Mouse (Mus musculus): ENCODE results near the gene Setd3. TPM values are rescaled to one million over a fixed set of nuclear protein-coding genes. Genes with fewer than 3 reads are reported as not detected.

Setd3 gene
- polyA plus RNA-seq, 1 experiment from 2014 or later: 72.6 TPM

DNA sequence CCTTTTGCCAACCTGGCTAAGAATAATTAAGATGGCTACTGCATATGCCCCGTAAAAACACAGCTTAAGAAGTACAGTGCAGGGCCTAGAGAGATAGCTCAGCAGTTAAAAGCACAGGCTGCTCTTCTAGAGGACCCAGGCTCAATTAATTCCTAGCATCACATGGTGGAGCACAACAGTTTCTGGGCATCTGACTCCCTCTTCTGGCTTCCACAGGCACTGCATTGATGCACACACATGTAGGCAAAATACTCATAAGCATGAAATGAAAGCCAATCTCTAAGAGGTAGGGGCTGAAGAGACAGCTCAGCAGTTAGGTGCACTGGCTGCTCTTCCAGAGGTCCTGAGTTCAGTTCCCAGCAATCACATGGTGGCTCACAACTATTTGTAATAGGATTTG, 17.1 kb downstream of the Setd3 start:
- no peaks in the 10 kb centered on the region for H3K27me3 ChIP-seq (ENCODE audit: insufficient read depth, poor library complexity, severe bottlenecking)
- H3K27ac ChIP-seq: no peak overlapping the region
- peaks cover 53% of the 10 kb centered on the region for H3K36me3 ChIP-seq
- H3K4me1 ChIP-seq: 0 out of 2 replicates have a peak, but pooled peaks cover 2% of the 10 kb centered on the region
- no peak for DNase-seq (ENCODE audit: low spot score)
- H3K9me3 ChIP-seq: no peaks in the 10 kb centered on the region
- H3K4me3 ChIP-seq: no peak overlapping the region
- WGBS: 88% methylated on average over 1 of the region's 1 CpGs

DNA sequence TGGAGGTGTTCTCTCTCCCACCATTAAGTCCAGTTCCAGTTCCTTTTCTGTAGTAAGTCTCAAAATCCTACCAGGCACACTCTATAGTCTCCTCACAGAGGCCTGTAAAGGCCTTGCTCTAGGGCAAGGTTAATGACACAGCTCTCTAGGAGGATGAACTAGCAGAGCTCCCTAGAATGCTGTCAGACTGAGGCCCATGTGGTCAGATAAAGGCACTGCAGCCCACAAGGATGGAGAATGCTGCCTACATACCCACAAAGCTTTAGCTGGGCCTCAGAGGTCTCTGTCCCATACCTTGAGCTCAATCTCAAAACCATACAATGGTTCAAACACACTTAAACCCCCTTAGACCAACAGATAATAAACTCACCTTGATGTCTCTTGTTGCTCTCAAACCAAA, 19.3 kb downstream of the Setd3 start:
- H3K27ac ChIP-seq: no peak overlapping the region
- no peaks in the 10 kb centered on the region for H3K9me3 ChIP-seq
- no peak for DNase-seq (ENCODE audit: low spot score)
- no peaks in the 10 kb centered on the region for H3K27me3 ChIP-seq (ENCODE audit: insufficient read depth, poor library complexity, severe bottlenecking)
- H3K4me3 ChIP-seq: no peak overlapping the region
- H3K4me1 ChIP-seq: no peaks in the 10 kb centered on the region
- peaks cover 66% of the 10 kb centered on the region for H3K36me3 ChIP-seq

DNA sequence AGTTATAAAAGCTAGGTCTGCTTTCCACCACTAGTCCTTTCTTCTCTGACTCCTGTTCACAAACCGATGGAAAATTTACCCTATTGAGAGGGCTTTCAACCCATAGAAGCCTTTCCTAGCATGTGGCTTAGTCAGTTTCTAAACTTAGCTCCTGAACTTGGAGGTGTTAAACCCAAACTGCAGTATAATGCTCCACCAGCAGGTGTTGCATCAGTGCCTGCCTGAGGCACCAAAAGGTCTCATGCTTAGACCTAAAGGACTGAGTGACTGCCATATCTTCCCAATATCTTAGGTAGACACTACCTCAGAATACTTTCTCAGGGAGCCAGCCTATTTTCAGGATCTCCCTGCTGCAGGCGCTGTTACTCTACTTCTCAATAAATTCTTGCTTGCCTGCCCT, 26.4 kb downstream of the Setd3 start:
- WGBS: 94% methylated on average over 2 of the region's 2 CpGs
- H3K36me3 ChIP-seq: peaks cover 61% of the 10 kb centered on the region
- no peak for DNase-seq (ENCODE audit: low spot score)

DNA sequence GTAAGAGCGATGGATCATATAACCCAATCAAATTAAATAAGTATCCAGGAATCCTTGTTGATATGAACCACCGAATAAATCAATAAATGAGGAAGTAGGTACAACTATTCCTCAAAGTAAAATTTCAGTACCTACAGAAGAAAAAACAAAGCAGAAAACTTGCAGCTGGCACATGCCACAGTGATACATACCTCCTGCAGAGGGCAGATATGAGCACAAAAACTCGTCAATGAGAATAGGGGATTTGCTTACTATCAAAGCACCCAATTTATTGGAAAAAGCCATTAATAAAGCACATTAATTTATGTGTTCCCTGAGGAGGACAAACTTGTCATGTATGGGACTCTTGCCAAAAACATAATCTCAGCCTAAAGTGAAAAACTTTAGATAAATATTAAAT, 29.4 kb downstream of the Setd3 start:
- Histone ChIP-seq H3K4me1 (peaks cover 9% of the 10 kb centered on the region), H3K27me3 (ENCODE audit: insufficient read depth, poor library complexity, severe bottlenecking) (no peaks in the 10 kb centered on the region), H3K27ac (no peak overlapping the region), H3K36me3 (peaks cover 55% of the 10 kb centered on the region), H3K9me3 (no peaks in the 10 kb centered on the region), H3K4me3 (no peak overlapping the region)
- no peak for DNase-seq (ENCODE audit: low spot score)
- WGBS: 80% methylated on average over 3 of the region's 3 CpGs

More for the DNA sequence above, 26.4 kb downstream of the Setd3 start:
- Histone ChIP-seq H3K4me3 (no peak overlapping the region), H3K27ac (no peak overlapping the region), H3K4me1 (peaks cover 9% of the 10 kb centered on the region), H3K27me3 (ENCODE audit: insufficient read depth, poor library complexity, severe bottlenecking) (no peaks in the 10 kb centered on the region), H3K9me3 (no peaks in the 10 kb centered on the region)

DNA sequence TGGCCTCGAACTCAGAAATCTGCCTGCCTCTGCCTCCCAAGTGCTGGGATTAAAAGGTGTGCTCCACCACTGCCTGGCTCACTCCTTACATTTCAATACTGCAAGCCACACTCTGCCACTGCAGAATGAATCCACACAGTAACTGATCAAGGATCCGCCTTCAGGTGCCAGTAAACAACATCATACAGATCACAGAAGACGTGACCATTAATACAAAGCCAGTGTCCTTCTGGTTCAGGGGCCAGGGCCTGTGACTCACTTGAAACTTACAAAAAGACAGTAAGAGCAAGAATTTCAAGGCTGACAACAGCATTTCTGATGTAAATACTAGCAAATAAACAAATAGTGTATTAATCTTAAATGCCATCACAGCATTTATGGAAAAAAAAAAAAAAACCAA, 33.9 kb downstream of the Setd3 start:
- DNase-seq (ENCODE audit: low spot score): peak; percentile 58
- H3K36me3 ChIP-seq: peaks cover 34% of the 10 kb centered on the region
- H3K4me3 ChIP-seq: no peak overlapping the region
- 87% methylated on average over 3 of the region's 3 CpGs for WGBS
- H3K9me3 ChIP-seq: no peaks in the 10 kb centered on the region
- H3K27me3 ChIP-seq (ENCODE audit: insufficient read depth, poor library complexity, severe bottlenecking): no peaks in the 10 kb centered on the region
- peaks cover 9% of the 10 kb centered on the region for H3K4me1 ChIP-seq
- no peak overlapping the region for H3K27ac ChIP-seq

DNA sequence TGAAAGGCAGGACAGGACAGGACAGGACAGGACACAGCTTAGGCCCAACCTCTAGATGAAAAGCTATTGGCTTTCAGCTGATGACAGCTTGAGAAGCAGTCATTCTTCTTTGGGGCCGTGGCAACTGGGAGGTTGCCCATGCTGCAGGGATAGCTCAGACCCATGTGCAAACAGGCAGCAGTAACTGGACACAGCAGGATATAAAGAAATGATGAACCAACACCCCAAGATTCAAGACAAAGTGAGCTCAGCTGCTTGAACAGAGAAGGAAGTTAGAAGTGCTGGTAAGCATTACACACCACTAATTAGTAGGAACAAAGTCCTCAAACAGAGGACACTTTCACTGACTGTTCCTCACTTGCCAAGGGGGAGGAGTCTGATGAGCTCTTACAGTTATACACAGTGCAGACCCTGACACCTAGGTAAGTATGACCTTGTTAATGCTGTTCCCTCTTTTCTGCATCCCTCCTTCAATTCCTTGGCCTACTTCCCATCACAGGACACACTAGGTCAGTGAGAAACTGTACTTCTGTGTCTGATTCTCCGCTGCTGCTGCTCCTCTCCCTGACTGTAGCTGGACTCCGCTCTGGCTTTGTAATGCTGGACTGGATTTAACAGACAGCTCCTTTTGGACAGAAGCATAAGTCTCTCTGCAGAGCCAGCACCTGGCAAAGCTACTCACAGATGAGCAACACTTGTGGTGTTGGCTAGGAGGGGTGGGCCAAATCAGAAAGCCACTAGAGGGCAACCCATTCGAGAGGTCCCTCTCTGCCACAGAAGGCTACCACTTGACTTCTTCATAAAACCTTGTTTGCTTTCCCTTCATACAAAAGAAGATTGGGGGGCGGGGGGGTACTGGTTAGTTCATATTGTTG, 35.3 kb downstream of the Setd3 start:
- WGBS: 82% methylated on average over 5 of the region's 5 CpGs
- H3K36me3 ChIP-seq: peaks cover 33% of the 10 kb centered on the region

DNA sequence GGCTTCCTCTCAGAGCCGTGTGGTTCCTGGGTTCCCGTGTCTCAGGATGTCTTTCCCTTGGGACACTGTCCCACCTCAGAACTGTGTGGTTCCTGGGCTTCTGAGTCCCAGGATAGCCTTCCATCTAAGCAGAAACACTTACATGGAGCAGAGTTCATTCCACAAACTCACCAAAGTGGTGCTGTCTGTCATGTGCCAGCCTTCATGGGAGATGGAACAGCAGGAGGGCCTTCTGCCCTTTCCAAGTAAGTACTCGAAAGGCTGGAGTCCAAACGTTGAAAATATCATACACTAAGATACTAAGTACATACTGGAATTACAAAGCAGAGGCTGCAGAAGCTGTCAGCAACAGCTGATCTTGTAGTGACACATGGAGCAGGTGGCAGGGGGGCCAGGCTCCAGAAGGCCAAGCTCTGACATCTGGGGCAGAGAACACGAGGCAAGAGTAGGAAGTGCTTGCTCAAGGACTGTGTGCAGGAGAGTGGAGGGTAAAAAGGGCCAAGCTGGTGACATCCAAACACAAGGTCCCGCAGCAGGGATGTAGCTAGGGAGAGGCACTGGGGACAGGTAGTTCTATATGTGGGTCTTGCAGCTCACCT, 43.4 kb downstream of the Setd3 start:
- WGBS: 86% methylated on average over 6 of the region's 6 CpGs
- H3K36me3 ChIP-seq: peaks cover 45% of the 10 kb centered on the region
- no peak overlapping the region for H3K4me3 ChIP-seq
- H3K4me1 ChIP-seq: 0 out of 2 replicates have a peak, but pooled peaks cover 3% of the 10 kb centered on the region
- DNase-seq (ENCODE audit: low spot score): no peak
- H3K9me3 ChIP-seq: no peaks in the 10 kb centered on the region
- H3K27me3 ChIP-seq (ENCODE audit: insufficient read depth, poor library complexity, severe bottlenecking): no peaks in the 10 kb centered on the region
- no peak overlapping the region for H3K27ac ChIP-seq

More for the DNA sequence above, 35.3 kb downstream of the Setd3 start:
- no peaks in the 10 kb centered on the region for H3K9me3 ChIP-seq
- no peak overlapping the region for H3K4me3 ChIP-seq
- no peak overlapping the region for H3K27ac ChIP-seq
- DNase-seq (ENCODE audit: low spot score): peak; percentile 74
- peaks cover 3% of the 10 kb centered on the region for H3K4me1 ChIP-seq
- H3K27me3 ChIP-seq (ENCODE audit: insufficient read depth, poor library complexity, severe bottlenecking): no peaks in the 10 kb centered on the region

DNA sequence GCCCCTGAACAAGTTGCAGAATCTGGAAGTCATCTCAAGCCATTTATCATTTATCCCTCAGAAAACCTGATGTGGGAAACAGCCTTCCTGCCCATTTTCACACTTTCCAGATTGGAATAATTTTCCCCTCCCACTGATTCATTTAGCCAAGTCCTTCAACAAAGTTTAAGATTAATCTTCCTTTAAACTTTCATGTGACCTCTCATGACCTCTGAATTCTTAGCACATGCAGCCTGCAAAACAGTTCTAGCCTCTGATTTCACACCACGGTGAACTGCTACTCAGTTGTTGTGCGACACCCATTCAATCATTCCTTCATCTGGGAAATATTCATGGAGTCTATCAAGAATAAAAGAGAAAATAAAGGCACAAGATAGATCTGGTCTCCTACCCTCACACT, 45.9 kb downstream of the Setd3 start:
- H3K4me3 ChIP-seq: no peak overlapping the region
- no peaks in the 10 kb centered on the region for H3K27me3 ChIP-seq (ENCODE audit: insufficient read depth, poor library complexity, severe bottlenecking)
- no peaks in the 10 kb centered on the region for H3K9me3 ChIP-seq
- WGBS: 86% methylated on average over 2 of the region's 2 CpGs
- no peak for DNase-seq (ENCODE audit: low spot score)
- peaks cover 60% of the 10 kb centered on the region for H3K36me3 ChIP-seq
- H3K27ac ChIP-seq: no peak overlapping the region
- 0 out of 2 replicates have a peak, but pooled peaks cover 3% of the 10 kb centered on the region for H3K4me1 ChIP-seq

DNA sequence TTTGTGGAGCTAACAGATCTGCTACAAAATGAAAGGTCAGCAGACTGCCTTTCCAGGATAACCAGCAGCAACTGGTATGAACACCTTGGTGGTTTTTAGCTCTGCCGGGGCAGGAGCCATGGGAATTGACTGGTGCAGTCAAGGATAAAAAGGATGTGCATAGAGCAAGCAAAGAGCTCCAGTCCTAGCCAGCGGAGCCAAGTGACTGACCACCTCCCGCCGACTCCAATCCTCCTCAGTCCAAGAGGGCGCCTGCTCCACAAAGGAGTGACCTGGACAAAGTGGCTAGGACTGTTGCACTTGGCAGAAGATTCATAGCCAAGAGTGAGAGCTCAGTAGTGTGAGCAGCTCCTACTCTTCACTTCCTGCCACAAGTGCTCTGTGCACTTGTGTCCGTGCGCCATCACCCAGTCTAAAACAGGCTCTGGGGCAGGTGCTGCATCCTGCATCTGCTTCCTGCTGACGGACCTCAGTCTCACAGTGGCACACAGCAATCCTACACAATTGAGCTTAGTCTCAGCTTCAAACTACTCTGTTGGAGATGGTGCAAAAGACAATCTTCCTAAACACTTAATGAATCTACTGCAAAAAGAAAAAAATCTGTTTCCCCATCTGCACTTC, 46.6 kb downstream of the Setd3 start:
- WGBS: 88% methylated on average over 8 of the region's 8 CpGs
- no peak for DNase-seq (ENCODE audit: low spot score)
- Histone ChIP-seq H3K4me1 (0 out of 2 replicates have a peak, but pooled peaks cover 3% of the 10 kb centered on the region), H3K9me3 (no peaks in the 10 kb centered on the region), H3K27me3 (ENCODE audit: insufficient read depth, poor library complexity, severe bottlenecking) (no peaks in the 10 kb centered on the region), H3K36me3 (peaks cover 64% of the 10 kb centered on the region), H3K27ac (no peak overlapping the region), H3K4me3 (no peak overlapping the region)

DNA sequence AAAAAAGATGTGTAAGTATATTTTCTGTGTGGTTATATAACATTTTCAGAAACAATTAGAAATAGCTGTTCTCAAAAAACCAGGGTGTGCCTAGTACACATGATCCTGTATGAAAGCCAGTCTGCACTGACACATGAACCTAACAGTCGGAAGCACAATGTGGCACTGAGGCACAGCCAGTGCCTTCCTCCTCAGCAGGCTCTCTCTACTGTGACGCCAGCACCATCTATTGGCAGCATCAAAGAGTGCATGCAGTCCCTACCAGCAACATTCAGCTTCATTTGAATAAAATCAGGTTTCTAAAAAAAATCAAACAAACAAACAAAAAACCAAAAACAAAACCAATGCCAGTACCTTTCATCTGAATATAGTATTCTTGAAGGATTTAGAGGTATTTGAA, 57.8 kb downstream of the Setd3 start:
- peaks cover 24% of the 10 kb centered on the region; the same call in 1 of the 2 replicates for H3K4me1 ChIP-seq
- H3K36me3 ChIP-seq: peaks cover 10% of the 10 kb centered on the region
- no peaks in the 10 kb centered on the region for H3K27me3 ChIP-seq (ENCODE audit: insufficient read depth, poor library complexity, severe bottlenecking)
- no peak overlapping the region for H3K27ac ChIP-seq
- 7% methylated on average over 2 of the region's 2 CpGs for WGBS
- DNase-seq (ENCODE audit: low spot score): no peak
- no peaks in the 10 kb centered on the region for H3K9me3 ChIP-seq
- no peak overlapping the region for H3K4me3 ChIP-seq

DNA sequence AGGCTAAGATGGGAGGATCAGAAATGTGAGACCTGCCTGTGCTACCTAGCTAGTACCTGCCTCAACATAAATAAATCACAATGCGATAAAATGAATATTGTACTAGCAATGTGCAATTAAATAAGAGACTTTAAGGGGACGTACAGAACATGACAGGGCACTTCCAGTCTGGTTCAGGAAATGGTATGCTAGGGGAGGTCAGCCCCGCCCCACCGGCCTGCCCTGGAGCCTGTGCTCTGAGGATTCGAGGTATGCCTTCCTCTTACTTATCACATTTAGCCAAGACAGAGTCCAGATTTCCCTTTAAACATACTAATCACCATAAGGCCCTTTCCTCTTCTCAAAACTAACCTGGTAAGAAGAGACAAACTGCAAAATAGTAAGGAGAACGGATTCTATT, 58.7 kb downstream of the Setd3 start:
- Histone ChIP-seq H3K27me3 (ENCODE audit: insufficient read depth, poor library complexity, severe bottlenecking) (no peaks in the 10 kb centered on the region), H3K27ac (no peak overlapping the region), H3K36me3 (peaks cover 13% of the 10 kb centered on the region), H3K9me3 (no peaks in the 10 kb centered on the region), H3K4me1 (peaks cover 24% of the 10 kb centered on the region; the same call in 1 of the 2 replicates), H3K4me3 (no peak overlapping the region)
- 51% methylated on average over 6 of the region's 6 CpGs for WGBS
- no peak for DNase-seq (ENCODE audit: low spot score)

DNA sequence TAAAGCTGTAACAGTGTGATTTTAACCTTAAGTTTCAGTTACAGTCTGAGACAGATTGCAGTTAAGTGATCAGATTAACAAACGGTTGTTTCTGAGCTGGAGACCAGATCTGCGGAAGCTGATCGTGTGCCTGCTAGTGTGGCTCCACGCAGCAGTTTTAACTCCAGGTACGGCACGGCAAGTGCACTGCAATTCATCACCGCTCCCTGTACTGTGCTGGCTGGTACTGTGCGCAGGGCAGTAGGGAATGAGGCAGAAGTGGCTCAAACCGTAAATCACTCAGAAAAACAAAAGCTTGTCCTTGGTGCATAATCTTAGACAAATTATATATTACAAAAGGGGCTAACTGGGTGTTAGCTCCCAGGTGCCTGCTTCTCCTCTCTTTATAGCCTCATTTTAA, 59.2 kb downstream of the Setd3 start:
- 77% methylated on average over 9 of the region's 9 CpGs for WGBS
- Histone ChIP-seq H3K27me3 (ENCODE audit: insufficient read depth, poor library complexity, severe bottlenecking) (no peaks in the 10 kb centered on the region), H3K27ac (no peak overlapping the region)

More for the DNA sequence above, 59.2 kb downstream of the Setd3 start:
- no peaks in the 10 kb centered on the region for H3K9me3 ChIP-seq
- H3K36me3 ChIP-seq: peaks cover 13% of the 10 kb centered on the region
- peaks cover 24% of the 10 kb centered on the region; the same call in 1 of the 2 replicates for H3K4me1 ChIP-seq
- DNase-seq (ENCODE audit: low spot score): no peak
- no peak overlapping the region for H3K4me3 ChIP-seq
